Mouse (Mus musculus): ENCODE measurements at regions not wholly inside any gene's neighbourhood (a gene's known extent, or its start where the extent isn't known, plus 50 kb on each side); places are given as distances from the start of the nearest gene placed in this dataset.

GRCm38 (mm10) chr1:159034952-159035351, 54.7 kb upstream of the Pappa2 start:
- no peaks in the 10 kb centered on the region for H3K36me3 ChIP-seq (replicated peaks; ENCODE audit: control insufficient read depth, insufficient read depth, low read length)
- no peak overlapping the region for H3K4me3 ChIP-seq (ENCODE audit: low read depth, low read length)
- peak overlapping the region; percentile 5; the same call in 1 of the 2 replicates for H3K27ac ChIP-seq (ENCODE audit: low read depth)
- TF ChIP-seq CTCF (IDR thresholded peaks at IDR 0.05; ENCODE audit: low read depth) (no peak), EP300 (IDR thresholded peaks at IDR 0.05; ENCODE audit: low read depth) (no peak)
- no peak overlapping the region for H3K9ac ChIP-seq (replicated peaks; ENCODE audit: low read depth, low read length)
- H3K4me1 ChIP-seq (ENCODE audit: control insufficient read depth, insufficient read depth), result no peaks in the 10 kb centered on the region
- no peaks in the 10 kb centered on the region for H3K27me3 ChIP-seq (ENCODE audit: control insufficient read depth, insufficient read depth, low read length)
- DNase-seq (ENCODE audit: low spot score) (peak; percentile 39), ATAC-seq (ENCODE audit: insufficient read depth, low read depth) (peak; percentile 77)
- no peaks in the 10 kb centered on the region for H3K9me3 ChIP-seq (replicated peaks; ENCODE audit: control insufficient read depth, low read length)
- WGBS, result 37% methylated on average over 2 of the region's 2 CpGs
- no peak overlapping the region for H3K4me2 ChIP-seq (ENCODE audit: low read depth, low read length)

- H3K36me3 ChIP-seq (replicated peaks; ENCODE audit: control insufficient read depth, insufficient read depth, low read length), result no peaks in the 10 kb centered on the region
- H3K4me1 ChIP-seq (ENCODE audit: control insufficient read depth, insufficient read depth), result no peaks in the 10 kb centered on the region
- no peak overlapping the region for H3K27ac ChIP-seq (ENCODE audit: low read depth)
- H3K9ac ChIP-seq (replicated peaks; ENCODE audit: low read depth, low read length), result no peak overlapping the region
- H3K9me3 ChIP-seq (replicated peaks; ENCODE audit: control insufficient read depth, low read length), result no peaks in the 10 kb centered on the region
- no peaks in the 10 kb centered on the region for H3K27me3 ChIP-seq (ENCODE audit: control insufficient read depth, insufficient read depth, low read length)
- TF ChIP-seq CTCF (IDR thresholded peaks at IDR 0.05; ENCODE audit: low read depth) (no peak), EP300 (IDR thresholded peaks at IDR 0.05; ENCODE audit: low read depth) (no peak)
- no peak for DNase-seq (ENCODE audit: low spot score)
- no peak overlapping the region for H3K4me3 ChIP-seq (ENCODE audit: low read depth, low read length)
- H3K4me2 ChIP-seq (ENCODE audit: low read depth, low read length), result no peak overlapping the region
- ATAC-seq (ENCODE audit: insufficient read depth, low read depth), result no peak
- 66% methylated on average over 6 of the region's 6 CpGs for WGBS
These were observed 56.1 kb upstream of the Pappa2 start for GRCm38 (mm10) chr1:159036371-159036770.

GRCm38 (mm10) chr1:159045870-159046385, 65.6 kb upstream of the Pappa2 start:
- WGBS, result 53% methylated on average over 4 of the region's 4 CpGs
- TF ChIP-seq CTCF (IDR thresholded peaks at IDR 0.05; ENCODE audit: low read depth) (no peak), EP300 (IDR thresholded peaks at IDR 0.05; ENCODE audit: low read depth) (no peak)
- Histone ChIP-seq H3K27me3 (ENCODE audit: control insufficient read depth, insufficient read depth, low read length) (no peaks in the 10 kb centered on the region), H3K9me3 (replicated peaks; ENCODE audit: control insufficient read depth, low read length) (no peaks in the 10 kb centered on the region), H3K27ac (ENCODE audit: low read depth) (no peak overlapping the region), H3K36me3 (replicated peaks; ENCODE audit: control insufficient read depth, insufficient read depth, low read length) (no peaks in the 10 kb centered on the region), H3K9ac (replicated peaks; ENCODE audit: low read depth, low read length) (no peak overlapping the region), H3K4me1 (ENCODE audit: control insufficient read depth, insufficient read depth) (no peaks in the 10 kb centered on the region), H3K4me3 (ENCODE audit: low read depth, low read length) (no peak overlapping the region), H3K4me2 (ENCODE audit: low read depth, low read length) (no peak overlapping the region)
- ATAC-seq (ENCODE audit: insufficient read depth, low read depth), result no peak
- DNase-seq (ENCODE audit: low spot score), result no peak

GRCm38 (mm10) chr1:159065024-159065423, 84.7 kb upstream of the Pappa2 start:
- no peak overlapping the region for H3K4me3 ChIP-seq (ENCODE audit: low read depth, low read length)
- ATAC-seq (ENCODE audit: insufficient read depth, low read depth) (peak; percentile 44), DNase-seq (ENCODE audit: low spot score) (no peak)
- H3K9ac ChIP-seq (replicated peaks; ENCODE audit: low read depth, low read length), result no peak overlapping the region
- TF ChIP-seq EP300 (IDR thresholded peaks at IDR 0.05; ENCODE audit: low read depth) (no peak), CTCF (IDR thresholded peaks at IDR 0.05; ENCODE audit: low read depth) (no peak)
- H3K4me2 ChIP-seq (ENCODE audit: low read depth, low read length), result no peak overlapping the region
- H3K36me3 ChIP-seq (replicated peaks; ENCODE audit: control insufficient read depth, insufficient read depth, low read length), result no peaks in the 10 kb centered on the region
- H3K4me1 ChIP-seq (ENCODE audit: control insufficient read depth, insufficient read depth), result no peaks in the 10 kb centered on the region
- no peaks in the 10 kb centered on the region for H3K9me3 ChIP-seq (replicated peaks; ENCODE audit: control insufficient read depth, low read length)
- H3K27ac ChIP-seq (ENCODE audit: low read depth), result no peak overlapping the region
- 13% methylated on average over 1 of the region's 1 CpGs for WGBS
- H3K27me3 ChIP-seq (ENCODE audit: control insufficient read depth, insufficient read depth, low read length), result no peaks in the 10 kb centered on the region

- TF ChIP-seq CTCF (IDR thresholded peaks at IDR 0.05; ENCODE audit: low read depth) (no peak), EP300 (IDR thresholded peaks at IDR 0.05; ENCODE audit: low read depth) (no peak)
- Histone ChIP-seq H3K27me3 (ENCODE audit: control insufficient read depth, insufficient read depth, low read length) (no peaks in the 10 kb centered on the region), H3K4me1 (ENCODE audit: control insufficient read depth, insufficient read depth) (no peaks in the 10 kb centered on the region), H3K4me3 (ENCODE audit: low read depth, low read length) (no peak overlapping the region), H3K9me3 (replicated peaks; ENCODE audit: control insufficient read depth, low read length) (no peaks in the 10 kb centered on the region), H3K9ac (replicated peaks; ENCODE audit: low read depth, low read length) (no peak overlapping the region), H3K36me3 (replicated peaks; ENCODE audit: control insufficient read depth, insufficient read depth, low read length) (no peaks in the 10 kb centered on the region), H3K27ac (ENCODE audit: low read depth) (no peak overlapping the region), H3K4me2 (ENCODE audit: low read depth, low read length) (no peak overlapping the region)
- DNase-seq (ENCODE audit: low spot score), result peak; percentile 36
- no peak for ATAC-seq (ENCODE audit: insufficient read depth, low read depth)
- 34% methylated on average over 2 of the region's 2 CpGs for WGBS
These were observed 118.9 kb upstream of the Pappa2 start for GRCm38 (mm10) chr1:159099205-159099604.

- no peaks in the 10 kb centered on the region for H3K36me3 ChIP-seq (replicated peaks; ENCODE audit: control insufficient read depth, insufficient read depth, low read length)
- no peak overlapping the region for H3K4me2 ChIP-seq (ENCODE audit: low read depth, low read length)
- 64% methylated on average over 3 of the region's 3 CpGs for WGBS
- no peak overlapping the region for H3K4me3 ChIP-seq (ENCODE audit: low read depth, low read length)
- H3K27me3 ChIP-seq (ENCODE audit: control insufficient read depth, insufficient read depth, low read length), result no peaks in the 10 kb centered on the region
- H3K27ac ChIP-seq (ENCODE audit: low read depth), result no peak overlapping the region
- TF ChIP-seq EP300 (IDR thresholded peaks at IDR 0.05; ENCODE audit: low read depth) (no peak), CTCF (IDR thresholded peaks at IDR 0.05; ENCODE audit: low read depth) (no peak)
- DNase-seq (ENCODE audit: low spot score), result no peak
- no peaks in the 10 kb centered on the region for H3K4me1 ChIP-seq (ENCODE audit: control insufficient read depth, insufficient read depth)
- H3K9me3 ChIP-seq (replicated peaks; ENCODE audit: control insufficient read depth, low read length), result no peaks in the 10 kb centered on the region
- no peak overlapping the region for H3K9ac ChIP-seq (replicated peaks; ENCODE audit: low read depth, low read length)
- ATAC-seq (ENCODE audit: insufficient read depth, low read depth), result no peak
These were observed 109.9 kb upstream of the Cop1 start for GRCm38 (mm10) chr1:159122201-159122600.
